23 mouse cellular contexts compared by ENCODE assay signal in the genomic region with DNA sequence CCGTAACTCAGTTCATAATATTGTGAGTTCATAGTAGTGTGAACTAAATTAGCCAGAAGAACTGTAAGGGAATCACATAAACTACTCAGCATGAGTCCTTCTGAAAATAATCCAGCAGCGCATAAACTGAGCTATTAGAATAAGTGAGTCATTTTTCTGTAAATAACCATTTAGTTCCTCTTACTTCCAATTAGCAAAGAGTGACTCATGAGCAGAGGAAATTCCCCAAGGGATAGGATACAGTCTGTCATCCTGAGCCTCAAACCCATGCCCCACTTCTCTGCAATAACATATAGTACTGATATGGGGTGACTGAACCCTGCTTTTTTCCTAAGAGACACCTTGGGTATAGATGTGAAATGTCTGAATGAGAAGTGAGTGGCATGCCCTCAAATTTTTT. TPM values are rescaled to one million over a fixed set of nuclear protein-coding genes. Genes with fewer than 3 reads are reported as not detected.
DNase-seq lines count a peak whose midpoint lies in the region; ATAC-seq and TF ChIP-seq lines count a peak whose summit lies in the region.
"Had no signal": no experiment of that assay in that cellular context is flagged by ENCODE, and none has a peak within 500 bp of the region (broad histone marks: within the 10 kb centered on the region; RNA-seq: fewer than 3 reads in every experiment).

No protein-coding gene starts in this region.

- no peak for TF ChIP-seq CTCF in brain, embryonic 14.5 days (IDR thresholded peaks at IDR 0.05; ENCODE audit: borderline replicate concordance, extremely low read depth, insufficient read depth, insufficient read length)
- TF ChIP-seq CTCF in stomach, postnatal 0 days (IDR thresholded peaks at IDR 0.05; ENCODE audit: low read depth), result no peak
- no peak for TF ChIP-seq CTCF in liver, postnatal 0 days (IDR thresholded peaks at IDR 0.05; ENCODE audit: low read depth)

- TF ChIP-seq POLR2A in brain, embryonic 14.5 days (IDR thresholded peaks at IDR 0.05; ENCODE audit: borderline replicate concordance, extremely low read depth, insufficient read depth, insufficient read length, poor library complexity, severe bottlenecking), result no peak

- H3K4me1 ChIP-seq in embryonic facial prominence, embryonic 14.5 days (ENCODE audit: control insufficient read depth, insufficient read depth, low read length), result no peaks in the 10 kb centered on the region
- no peaks in the 10 kb centered on the region for H3K4me1 ChIP-seq in embryonic facial prominence, embryonic 10.5 days
- H3K4me1 ChIP-seq in midbrain, embryonic 11.5 days (ENCODE audit: control insufficient read depth, insufficient read depth, low read length), result no peaks in the 10 kb centered on the region
- H3K4me1 ChIP-seq in midbrain, embryonic 16.5 days (ENCODE audit: control insufficient read depth, insufficient read depth, low read length), result peaks cover 7% of the 10 kb centered on the region
- no peaks in the 10 kb centered on the region for H3K4me1 ChIP-seq in stomach, postnatal 0 days (replicated peaks; ENCODE audit: control insufficient read depth, insufficient read depth)
- H3K4me1 ChIP-seq in liver, postnatal 0 days (ENCODE audit: insufficient read depth), result no peaks in the 10 kb centered on the region
- H3K4me1 ChIP-seq: embryonic facial prominence, embryonic 15.5 days; forebrain, embryonic 12.5 days; heart, embryonic 10.5 days; limb, embryonic 12.5 days; liver, embryonic 13.5 days; megakaryocyte, embryonic 14.5 days; neural tube, embryonic 12.5 days had no signal

- H3K9me3 ChIP-seq in embryonic facial prominence, embryonic 14.5 days (ENCODE audit: control insufficient read depth, low read length), result no peaks in the 10 kb centered on the region
- no peaks in the 10 kb centered on the region for H3K9me3 ChIP-seq in embryonic facial prominence, embryonic 10.5 days
- no peaks in the 10 kb centered on the region for H3K9me3 ChIP-seq in midbrain, embryonic 11.5 days (ENCODE audit: control insufficient read depth, low read length)
- no peaks in the 10 kb centered on the region for H3K9me3 ChIP-seq in midbrain, embryonic 16.5 days (replicated peaks; ENCODE audit: control insufficient read depth, low read length, poor library complexity, severe bottlenecking)
- no peaks in the 10 kb centered on the region for H3K9me3 ChIP-seq in stomach, postnatal 0 days (ENCODE audit: control insufficient read depth, low read length)
- H3K9me3 ChIP-seq in liver, postnatal 0 days (ENCODE audit: low read length), result no peaks in the 10 kb centered on the region
- H3K9me3 ChIP-seq: embryonic facial prominence, embryonic 15.5 days; forebrain, embryonic 12.5 days; heart, embryonic 10.5 days; limb, embryonic 12.5 days; liver, embryonic 13.5 days; megakaryocyte, embryonic 14.5 days; neural tube, embryonic 12.5 days had no signal

- no peak for TF ChIP-seq EP300 in stomach, postnatal 0 days (optimal IDR thresholded peaks at IDR 0.05)
- TF ChIP-seq EP300 in liver, postnatal 0 days (IDR thresholded peaks at IDR 0.05; ENCODE audit: low read depth), result no peak

- no peak overlapping the region for H3K4me2 ChIP-seq in embryonic facial prominence, embryonic 14.5 days (ENCODE audit: low read depth, low read length)
- no peak overlapping the region for H3K4me2 ChIP-seq in midbrain, embryonic 11.5 days
- no peak overlapping the region for H3K4me2 ChIP-seq in midbrain, embryonic 16.5 days (ENCODE audit: low read length)
- no peak overlapping the region for H3K4me2 ChIP-seq in stomach, postnatal 0 days (replicated peaks; ENCODE audit: low read depth)
- no peak overlapping the region for H3K4me2 ChIP-seq in liver, postnatal 0 days (ENCODE audit: low read depth, low read length)
- H3K4me2 ChIP-seq: embryonic facial prominence, embryonic 15.5 days; forebrain, embryonic 12.5 days; limb, embryonic 12.5 days; liver, embryonic 13.5 days; neural tube, embryonic 12.5 days had no signal

- no peak overlapping the region for H3K4me3 ChIP-seq in embryonic facial prominence, embryonic 14.5 days (ENCODE audit: low read depth, low read length)
- H3K4me3 ChIP-seq in embryonic facial prominence, embryonic 10.5 days, result no peak overlapping the region
- H3K4me3 ChIP-seq in midbrain, embryonic 11.5 days (ENCODE audit: low read depth, low read length), result no peak overlapping the region
- H3K4me3 ChIP-seq in midbrain, embryonic 16.5 days (ENCODE audit: low read depth, low read length), result no peak overlapping the region
- H3K4me3 ChIP-seq in stomach, postnatal 0 days (ENCODE audit: low read depth, low read length), result no peak overlapping the region
- H3K4me3 ChIP-seq in liver, postnatal 0 days (ENCODE audit: low read depth, low read length), result no peak overlapping the region
- H3K4me3 ChIP-seq: embryonic facial prominence, embryonic 15.5 days; forebrain, embryonic 12.5 days; heart, embryonic 10.5 days; limb, embryonic 12.5 days; liver, embryonic 13.5 days; megakaryocyte, embryonic 14.5 days; neural tube, embryonic 12.5 days had no signal

- peak; percentile 47; the same call in 1 of the 2 replicates for ATAC-seq in embryonic facial prominence, embryonic 14.5 days (ENCODE audit: low read depth)
- ATAC-seq in midbrain, embryonic 11.5 days (ENCODE audit: low FRiP score), result no peak
- ATAC-seq in midbrain, embryonic 16.5 days, result no peak
- peak; percentile 81 for ATAC-seq in stomach, postnatal 0 days (ENCODE audit: low FRiP score, low TSS enrichment)
- no peak; the same call in 1 of the 2 replicates for ATAC-seq in liver, postnatal 0 days
- ATAC-seq: inflammation-experienced regulatory T-cells, adult 6 months had no signal

- H3K9ac ChIP-seq in embryonic facial prominence, embryonic 14.5 days (ENCODE audit: low read depth, low read length), result no peak overlapping the region
- no peak overlapping the region for H3K9ac ChIP-seq in midbrain, embryonic 11.5 days (ENCODE audit: low read length)
- no peak overlapping the region for H3K9ac ChIP-seq in midbrain, embryonic 16.5 days (ENCODE audit: low read depth, low read length)
- H3K9ac ChIP-seq in stomach, postnatal 0 days (ENCODE audit: low read length), result no peak overlapping the region
- no peak overlapping the region for H3K9ac ChIP-seq in liver, postnatal 0 days (replicated peaks)
- H3K9ac ChIP-seq: embryonic facial prominence, embryonic 15.5 days; forebrain, embryonic 12.5 days; limb, embryonic 12.5 days; liver, embryonic 13.5 days; neural tube, embryonic 12.5 days had no signal

- 73% methylated on average over 2 of the region's 2 CpGs for WGBS in embryonic facial prominence, embryonic 14.5 days
- 87% methylated on average over 2 of the region's 2 CpGs for WGBS in embryonic facial prominence, embryonic 10.5 days
- 85% methylated on average over 2 of the region's 2 CpGs for WGBS in midbrain, embryonic 11.5 days
- 81% methylated on average over 2 of the region's 2 CpGs for WGBS in midbrain, embryonic 16.5 days
- 47% methylated on average over 2 of the region's 2 CpGs for whole genome bisulfite sequencing in stomach, postnatal 0 days
- WGBS in liver, postnatal 0 days (ENCODE audit: insufficient replicate concordance), result 66% methylated on average over 2 of the region's 2 CpGs

- no peaks in the 10 kb centered on the region for H3K27me3 ChIP-seq in embryonic facial prominence, embryonic 14.5 days (replicated peaks; ENCODE audit: control insufficient read depth, insufficient read depth, low read length)
- no peaks in the 10 kb centered on the region for H3K27me3 ChIP-seq in embryonic facial prominence, embryonic 10.5 days (replicated peaks; ENCODE audit: low read depth, poor library complexity, severe bottlenecking)
- H3K27me3 ChIP-seq in midbrain, embryonic 11.5 days (ENCODE audit: control insufficient read depth, insufficient read depth, low read length), result no peaks in the 10 kb centered on the region
- H3K27me3 ChIP-seq in midbrain, embryonic 16.5 days (ENCODE audit: control insufficient read depth, insufficient read depth, low read depth, low read length), result no peaks in the 10 kb centered on the region
- no peaks in the 10 kb centered on the region for H3K27me3 ChIP-seq in stomach, postnatal 0 days (ENCODE audit: control insufficient read depth, insufficient read depth, low read length)
- no peaks in the 10 kb centered on the region for H3K27me3 ChIP-seq in liver, postnatal 0 days (ENCODE audit: insufficient read depth, low read length)
- H3K27me3 ChIP-seq: embryonic facial prominence, embryonic 15.5 days; forebrain, embryonic 12.5 days; limb, embryonic 12.5 days; liver, embryonic 13.5 days; megakaryocyte, embryonic 14.5 days; neural tube, embryonic 12.5 days had no signal

- no peak overlapping the region for H3K27ac ChIP-seq in embryonic facial prominence, embryonic 14.5 days (replicated peaks; ENCODE audit: low read depth, low read length)
- no peak overlapping the region for H3K27ac ChIP-seq in embryonic facial prominence, embryonic 10.5 days (replicated peaks)
- H3K27ac ChIP-seq in midbrain, embryonic 11.5 days (ENCODE audit: low read depth, low read length), result no peak overlapping the region
- H3K27ac ChIP-seq in midbrain, embryonic 16.5 days (ENCODE audit: low read length), result no peak overlapping the region
- no peak overlapping the region for H3K27ac ChIP-seq in stomach, postnatal 0 days (replicated peaks)
- H3K27ac ChIP-seq in liver, postnatal 0 days (ENCODE audit: low read depth), result no peak overlapping the region
- H3K27ac ChIP-seq: embryonic facial prominence, embryonic 15.5 days; forebrain, embryonic 12.5 days; heart, embryonic 10.5 days; limb, embryonic 12.5 days; liver, embryonic 13.5 days; neural tube, embryonic 12.5 days had no signal

- no peaks in the 10 kb centered on the region for H3K36me3 ChIP-seq in embryonic facial prominence, embryonic 14.5 days (ENCODE audit: control insufficient read depth, insufficient read depth, low read length)
- H3K36me3 ChIP-seq in embryonic facial prominence, embryonic 10.5 days (replicated peaks), result peaks cover 8% of the 10 kb centered on the region
- H3K36me3 ChIP-seq in midbrain, embryonic 11.5 days (ENCODE audit: control insufficient read depth, insufficient read depth, low read length), result no peaks in the 10 kb centered on the region
- H3K36me3 ChIP-seq in midbrain, embryonic 16.5 days (ENCODE audit: control insufficient read depth, insufficient read depth, low read length), result peaks cover 5% of the 10 kb centered on the region; the same call in 1 of the 2 replicates
- 0 out of 2 replicates have a peak, but pooled peaks cover 2% of the 10 kb centered on the region for H3K36me3 ChIP-seq in stomach, postnatal 0 days (ENCODE audit: control insufficient read depth, insufficient read depth, low read length)
- no peaks in the 10 kb centered on the region for H3K36me3 ChIP-seq in liver, postnatal 0 days (replicated peaks; ENCODE audit: insufficient read depth, low read length)
- H3K36me3 ChIP-seq: limb, embryonic 12.5 days; liver, embryonic 13.5 days had no signal

- no peak for DNase-seq in embryonic facial prominence, embryonic 14.5 days (ENCODE audit: low spot score)
- no peak for DNase-seq in embryonic facial prominence, embryonic 10.5 days (ENCODE audit: low spot score)
- DNase-seq in midbrain, embryonic 11.5 days (ENCODE audit: low spot score, missing footprints), result peak; percentile 75
- peak; percentile 39 for DNase-seq in brain, embryonic 14.5 days (ENCODE audit: low read depth)
- no peak for DNase-seq in stomach, postnatal 0 days (ENCODE audit: low spot score)
- no peak for DNase-seq in liver, postnatal 0 days
- DNase-seq in testis, postnatal 10 days (ENCODE audit: low spot score), result no peak
- DNase-seq: cerebellum, adult 9-11 months; gastrocnemius, postnatal 36 days; heart, postnatal 14 days; kidney, adult 9 months; liver, embryonic 13.5 days; thymus, adult 2 months had no signal

RNA-seq across cellular contexts. Expression of a gene that starts 0.7 kb away (rescaled TPM):
- polyA plus RNA-seq in embryonic facial prominence, embryonic 14.5 days (2014; fragmentation: Nextera tagmentation; extraction: Ambion mirVana), result not detected in 2 replicates
- not detected in 2 replicates for polyA plus RNA-seq in embryonic facial prominence, embryonic 10.5 days (2016; fragmentation: Nextera tagmentation; extraction: Ambion mirVana)
- polyA plus RNA-seq in midbrain, embryonic 11.5 days (2014; fragmentation: Nextera tagmentation; extraction: Ambion mirVana), result not detected in 2 replicates
- polyA plus RNA-seq in midbrain, embryonic 16.5 days (2015; fragmentation: Nextera tagmentation; extraction: Ambion mirVana), result not detected in 2 replicates
- polyA plus RNA-seq in brain, embryonic 14.5 days (2012; rRNA removed), result not detected in 2 replicates
- not detected in 2 replicates for polyA plus RNA-seq in stomach, postnatal 0 days (2015; fragmentation: Nextera tagmentation; extraction: Ambion mirVana)
- polyA plus RNA-seq in liver, postnatal 0 days (2015; fragmentation: Nextera tagmentation; extraction: Ambion mirVana), result not detected in 2 replicates
- polyA plus RNA-seq: embryonic facial prominence, embryonic 15.5 days; forebrain, embryonic 12.5 days; heart, embryonic 10.5 days; inflammation-experienced regulatory T-cells, adult 6 months; limb, embryonic 12.5 days; liver, embryonic 13.5 days; lung, embryonic 16.5 days; midbrain, postnatal 0 days; neural tube, embryonic 12.5 days; thymus, adult 2 months had no signal

Comparison
In these comparisons a context has a peak if more than half of its experiments do, and no peak if none do; other contexts are left out.
1. ATAC-seq: peak in embryonic facial prominence, embryonic 14.5 days (single experiment) and stomach, postnatal 0 days (single experiment); none in midbrain, embryonic 11.5 days (single experiment), midbrain, embryonic 16.5 days (single experiment) and liver, postnatal 0 days (single experiment).
2. DNase-seq: peak in midbrain, embryonic 11.5 days (single experiment) and brain, embryonic 14.5 days (single experiment); none in embryonic facial prominence, embryonic 14.5 days (single experiment), embryonic facial prominence, embryonic 10.5 days (single experiment), stomach, postnatal 0 days (single experiment), liver, postnatal 0 days (single experiment) and testis, postnatal 10 days (single experiment).